Mouse (Mus musculus) myocyte (in vitro differentiated cells): ENCODE measurements at regions not wholly inside any gene's neighbourhood (a gene's known extent, or its start where the extent isn't known, plus 50 kb on each side); places are given as distances from the start of the nearest gene placed in this dataset.
"Not testable (repeated sequence)": the region's sequence is repeated elsewhere in the genome, so short reads cannot be mapped to it uniquely, and the experiment has no call there.

Experiments
- CEBPB ChIP-seq: IDR thresholded peaks from 2 replicates; pipeline ENCODE4 v1.6.1; 2011; ENCODE audit warnings: mild to moderate bottlenecking, moderate library complexity; ENCODE audit not compliant: poor library complexity, insufficient read depth, severe bottlenecking
- E2F4 ChIP-seq: IDR thresholded peaks from one replicate; pipeline ENCODE4 v1.6.1; 2011; ENCODE audit warnings: mild to moderate bottlenecking, control low read depth, moderate library complexity; ENCODE audit not compliant: insufficient read depth
- MAX ChIP-seq: IDR thresholded peaks from one replicate; pipeline ENCODE4 v1.6.1; 2011; ENCODE audit warnings: low read depth, mild to moderate bottlenecking, control low read depth
- MYOD1 ChIP-seq, 3 experiments: IDR thresholded peaks; one replicate each; pipeline ENCODE4 v1.6.1; 2011; ENCODE audit warnings: control low read depth in 2 of 3, low read depth in 2 of 3, mild to moderate bottlenecking in 2 of 3, moderate library complexity in 1 of 3; ENCODE audit not compliant: insufficient read length in 2 of 3, control insufficient read depth in 1 of 3
- MYOG ChIP-seq, 3 experiments: IDR thresholded peaks; one replicate each; pipeline ENCODE4 v1.6.1; 2011; ENCODE audit warnings: control low read depth in 2 of 3, low read depth in 2 of 3, mild to moderate bottlenecking in 2 of 3; ENCODE audit not compliant: insufficient read length in 2 of 3, control insufficient read depth in 1 of 3, insufficient read depth in 1 of 3
- POLR2A ChIP-seq: IDR thresholded peaks from one replicate; pipeline ENCODE4 v1.6.1; 2011; ENCODE audit warnings: low read depth, mild to moderate bottlenecking, control low read depth, moderate library complexity; ENCODE audit not compliant: insufficient read length
- POLR2AphosphoS2 ChIP-seq: IDR thresholded peaks from one replicate; pipeline ENCODE4 v1.6.1; 2011; ENCODE audit warnings: low read depth, control low read depth; ENCODE audit not compliant: insufficient read length
- REST ChIP-seq: IDR thresholded peaks from one replicate; pipeline ENCODE4 v1.6.1; 2011; ENCODE audit warnings: mild to moderate bottlenecking, control low read depth, moderate library complexity; ENCODE audit not compliant: insufficient read depth, insufficient read length
- SRF ChIP-seq: IDR thresholded peaks from one replicate; pipeline ENCODE4 v1.6.1; 2011; ENCODE audit warnings: low read depth; ENCODE audit not compliant: control insufficient read depth, insufficient read length
- TCF12 ChIP-seq: IDR thresholded peaks from one replicate; pipeline ENCODE4 v1.6.1; 2011; ENCODE audit warnings: mild to moderate bottlenecking, control low read depth; ENCODE audit not compliant: poor library complexity, insufficient read depth, severe bottlenecking
- TCF3 ChIP-seq: IDR thresholded peaks from one replicate; pipeline ENCODE4 v1.6.1; 2011; ENCODE audit warnings: low read depth, control low read depth; ENCODE audit not compliant: insufficient read length
- USF1 ChIP-seq: IDR thresholded peaks from one replicate; pipeline ENCODE4 v1.6.1; 2011; ENCODE audit warnings: low read depth, mild to moderate bottlenecking, control low read depth, moderate library complexity

GRCm38 (mm10) chr4:3494123-3494681, 309.0 kb upstream of the Vmn1r3 start:
- not testable (repeated sequence) for TF ChIP-seq POLR2A; USF1; TCF12; TCF3; POLR2AphosphoS2; E2F4; MAX; MYOG (IDR thresholded peaks at IDR 0.05; ENCODE audit: control insufficient read depth in 1 of 3, insufficient read depth in 1 of 3, insufficient read length in 2 of 3, low read depth in 2 of 3); MYOD1 (IDR thresholded peaks at IDR 0.05; ENCODE audit: control insufficient read depth in 1 of 3, insufficient read length in 2 of 3, low read depth in 2 of 3); REST; CEBPB; SRF
